Mouse (Mus musculus): ENCODE measurements around the gene Serpinb6a. TPM values are rescaled to one million over a fixed set of nuclear protein-coding genes. Genes with fewer than 3 reads are reported as not detected.

Serpinb6a gene
- total and polyA plus RNA-seq, 3 experiments: 4.4 to 22.5 (median 5.8) TPM

DNA sequence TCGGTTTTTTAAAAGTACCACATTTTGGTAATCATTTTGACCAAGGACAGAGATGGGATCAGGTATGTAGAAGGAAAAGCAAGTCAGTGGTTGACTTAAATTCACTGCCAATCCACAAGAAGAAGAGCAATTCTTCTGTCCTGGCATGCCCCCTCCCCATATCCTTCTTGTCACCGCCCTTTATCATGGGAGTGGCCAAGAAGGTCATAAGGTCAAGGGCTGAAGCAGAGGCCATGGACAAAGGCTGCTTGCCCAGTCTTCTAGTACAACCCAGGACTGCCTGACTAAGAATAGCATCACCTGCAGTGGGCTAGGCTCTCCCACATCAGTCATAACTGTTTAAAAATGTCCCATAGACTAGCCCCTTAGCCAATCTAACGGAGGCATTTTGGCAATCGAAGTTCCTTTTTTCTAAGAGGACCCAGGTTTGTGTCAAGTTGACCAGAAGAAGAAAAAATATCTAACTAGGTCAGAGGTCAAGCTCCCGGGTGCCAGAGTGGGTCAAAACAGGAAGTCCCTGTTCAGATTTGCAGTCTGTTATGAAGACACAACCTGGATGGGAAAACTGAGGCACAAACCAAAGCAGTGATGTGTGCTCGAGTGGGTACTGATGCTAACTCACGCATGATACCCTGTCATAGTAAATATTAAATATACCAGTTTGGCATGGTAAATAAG lies 41.3 kb upstream of the Serpinb6a start:
- dilution Hi-C loops (cut with MboI; ENCODE audit: extremely low pct_ligation_motif_present, extremely low pct_unique_long_range_greater_than_20kb, low sequenced_read_pairs) (no loop called here), in situ Hi-C loops (cut with MboI; ENCODE audit: low pct_ligation_motif_present, low pct_unique_long_range_greater_than_20kb, low sequenced_read_pairs) (loop anchor here (10.0 kb wide), 1 partner anchor 591 kb away; no protein-coding TSS in a partner anchor)
- DNase-seq (ENCODE audit: extremely low read depth): no peak
- TF ChIP-seq ELF1 (IDR thresholded peaks at IDR 0.05; ENCODE audit: low read depth, low read length): no peak
- no peak overlapping the region for H3K4me3 ChIP-seq (replicated peaks in 1 of 3; ENCODE audit: low read depth in 2 of 3, low read length in 2 of 3, poor library complexity in 1 of 3)
- H3K36me3 ChIP-seq (replicated peaks in 1 of 2; ENCODE audit: control insufficient read depth in 1 of 2, insufficient read depth in 1 of 2, low read length in 1 of 2): peaks cover 2 to 20% of the 10 kb centered on the region in 2 experiments
- no peak overlapping the region for H3K9ac ChIP-seq (ENCODE audit: insufficient read depth, low read depth)
- H3K4me1 ChIP-seq (ENCODE audit: control insufficient read depth in 1 of 2, insufficient read depth in 2 of 2): peaks cover 0 to 12% of the 10 kb centered on the region in 2 experiments; a peak in 3 of 4 replicates
- H3K27me3 ChIP-seq (replicated peaks): no peaks in the 10 kb centered on the region
- H3K79me2 ChIP-seq (replicated peaks; ENCODE audit: control insufficient read depth, extremely low read depth, insufficient read depth, poor library complexity, severe bottlenecking): no peaks in the 10 kb centered on the region
- no peak overlapping the region for H3K27ac ChIP-seq (ENCODE audit: insufficient read depth, low read depth)
- peaks cover 7% of the 10 kb centered on the region for H3K9me3 ChIP-seq (replicated peaks; ENCODE audit: low read length)
- H3K4me2 ChIP-seq (ENCODE audit: insufficient read depth, low read depth, poor library complexity, severe bottlenecking): no peak overlapping the region

DNA sequence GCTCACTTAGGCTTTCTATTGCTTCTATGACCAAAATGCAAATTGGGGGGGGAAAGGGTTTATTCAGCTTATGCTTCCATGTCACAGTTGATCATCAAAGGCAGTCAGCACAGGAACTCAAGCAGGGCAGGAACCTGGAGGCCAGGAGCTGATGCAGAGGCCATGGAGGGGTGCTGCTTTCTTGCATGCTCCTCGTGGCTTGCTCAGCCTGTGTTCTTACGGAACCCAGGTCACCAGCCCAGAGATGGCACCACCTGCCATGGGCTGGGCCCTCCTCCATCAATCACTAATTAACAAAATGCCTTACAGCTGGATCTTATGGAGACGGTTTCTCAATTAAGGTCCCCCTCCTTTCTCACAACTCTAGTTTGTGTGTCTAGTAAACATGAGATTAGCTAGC lies 37.5 kb upstream of the Serpinb6a start:
- H3K4me3 ChIP-seq (replicated peaks in 1 of 3; ENCODE audit: low read depth in 2 of 3, low read length in 2 of 3, poor library complexity in 1 of 3): no peak overlapping the region
- TF ChIP-seq E2F4 (IDR thresholded peaks at IDR 0.05; ENCODE audit: insufficient replicate concordance, low read depth, low read length) (no peak), JUN (IDR thresholded peaks at IDR 0.05; ENCODE audit: insufficient read depth, low read depth, low read length) (no peak), MXI1 (IDR thresholded peaks at IDR 0.05; ENCODE audit: low read depth, low read length) (no peak), POLR2A (IDR thresholded peaks at IDR 0.05; ENCODE audit: low read depth, low read length) (no peak), TCF12 (IDR thresholded peaks at IDR 0.05; ENCODE audit: low read depth, low read length) (no peak), NRF1 (IDR thresholded peaks at IDR 0.05; ENCODE audit: low read depth, low read length) (no peak), IRF4 (IDR thresholded peaks at IDR 0.05; ENCODE audit: low read depth, low read length) (no peak), CHD1 (IDR thresholded peaks at IDR 0.05; ENCODE audit: low read depth, low read length) (no peak), USF1 (IDR thresholded peaks at IDR 0.05; ENCODE audit: low read depth, low read length) (no peak), POLR2AphosphoS2 (IDR thresholded peaks at IDR 0.05; ENCODE audit: low read depth, low read length) (no peak), ZC3H11A (IDR thresholded peaks at IDR 0.05; ENCODE audit: low read depth, low read length) (no peak), ZKSCAN1 (IDR thresholded peaks at IDR 0.05; ENCODE audit: borderline replicate concordance, low read depth, low read length) (no peak), ELF1 (IDR thresholded peaks at IDR 0.05; ENCODE audit: low read depth, low read length) (no peak), SIN3A (IDR thresholded peaks at IDR 0.05; ENCODE audit: low read length) (no peak), JUND (conservative IDR thresholded peaks at IDR 0.05; ENCODE audit: low read depth, low read length) (no peak), BHLHE40 (IDR thresholded peaks at IDR 0.05; ENCODE audit: low read depth, low read length) (no peak), MAX (IDR thresholded peaks at IDR 0.05; ENCODE audit: low read length) (no peak)
- no peak for DNase-seq (ENCODE audit: extremely low read depth)
- no peaks in the 10 kb centered on the region for H3K27me3 ChIP-seq (replicated peaks)
- no peak overlapping the region for H3K9ac ChIP-seq (ENCODE audit: insufficient read depth, low read depth)
- dilution Hi-C loops (cut with MboI; ENCODE audit: extremely low pct_ligation_motif_present, extremely low pct_unique_long_range_greater_than_20kb, low sequenced_read_pairs): no loop called here
- in situ Hi-C loops (cut with MboI; ENCODE audit: low pct_ligation_motif_present, low pct_unique_long_range_greater_than_20kb, low sequenced_read_pairs): loop anchor here (10.0 kb wide), 1 partner anchor 595 kb away; no protein-coding TSS in a partner anchor
- H3K27ac ChIP-seq (ENCODE audit: insufficient read depth, low read depth): no peak overlapping the region
- peaks cover 4% of the 10 kb centered on the region for H3K9me3 ChIP-seq (replicated peaks; ENCODE audit: low read length)
- peaks cover 0 to 6% of the 10 kb centered on the region in 2 experiments for H3K36me3 ChIP-seq (replicated peaks in 1 of 2; ENCODE audit: control insufficient read depth in 1 of 2, insufficient read depth in 1 of 2, low read length in 1 of 2)
- peaks cover 6 to 18% of the 10 kb centered on the region in 2 experiments; a peak in 3 of 4 replicates for H3K4me1 ChIP-seq (ENCODE audit: control insufficient read depth in 1 of 2, insufficient read depth in 2 of 2)
- H3K79me2 ChIP-seq (replicated peaks; ENCODE audit: control insufficient read depth, extremely low read depth, insufficient read depth, poor library complexity, severe bottlenecking): no peaks in the 10 kb centered on the region
- no peak overlapping the region for H3K4me2 ChIP-seq (ENCODE audit: insufficient read depth, low read depth, poor library complexity, severe bottlenecking)
